Mouse (Mus musculus) midbrain, embryonic 16.5 days (tissue): ENCODE results near the gene Acss1. TPM values are rescaled to one million over a fixed set of nuclear protein-coding genes. Genes with fewer than 3 reads are reported as not detected.

Experiments used
- ATAC-seq: fragments of 200-750 bp; cut with Nextera tagmentation; 2 replicates; pipeline ENCODE4 v1.8.0; 2017; ENCODE audit warnings: moderate TSS enrichment
- H3K27ac ChIP-seq: fragments of 300-500 bp; sonication (generic); 2 replicates; pipeline ENCODE4 v1.5.1; 2014; ENCODE audit warnings: mild to moderate bottlenecking, low read length, mixed read lengths
- H3K27me3 ChIP-seq: fragments of 300-500 bp; sonication (generic); 2 replicates; pipeline ENCODE4 v1.6.1; 2014; ENCODE audit warnings: low read depth, low read length, mixed read lengths; ENCODE audit not compliant: control insufficient read depth, insufficient read depth
- H3K36me3 ChIP-seq: fragments of 300-500 bp; sonication (generic); 2 replicates; pipeline ENCODE4 v1.6.1; 2014; ENCODE audit warnings: mild to moderate bottlenecking, low read length, moderate library complexity, mixed read lengths; ENCODE audit not compliant: control insufficient read depth, insufficient read depth
- H3K4me1 ChIP-seq: fragments of 300-500 bp; sonication (generic); 2 replicates; pipeline ENCODE4 v1.6.1; 2014; ENCODE audit warnings: mild to moderate bottlenecking, low read length, mixed read lengths; ENCODE audit not compliant: control insufficient read depth, insufficient read depth
- H3K4me2 ChIP-seq: fragments of 300-500 bp; sonication (generic); 2 replicates; pipeline ENCODE4 v1.6.1; 2014; ENCODE audit warnings: mild to moderate bottlenecking, low read length, mixed read lengths
- H3K4me3 ChIP-seq: fragments of 300-500 bp; sonication (generic); 2 replicates; pipeline ENCODE4 v1.5.1; 2014; ENCODE audit warnings: low read depth, mild to moderate bottlenecking, low read length, moderate library complexity, mixed read lengths
- H3K9ac ChIP-seq: fragments of 300-500 bp; sonication (generic); 2 replicates; pipeline ENCODE4 v1.6.1; 2014; ENCODE audit warnings: low read depth, low read length, mixed read lengths
- H3K9me3 ChIP-seq: fragments of 300-500 bp; sonication (generic); replicated peaks from 2 replicates; pipeline ENCODE4 v1.6.1; 2014; ENCODE audit warnings: mild to moderate bottlenecking, low read length, mixed read lengths; ENCODE audit not compliant: control insufficient read depth, poor library complexity, severe bottlenecking
- WGBS: fragments of 180-500 bp; shearing (Covaris S2); extraction: QIAGEN DNeasy Blood & Tissue Kit; methylation state at CpG from one replicate; pipeline ENCODE4 v1.1.7; 2014; 5-methylcytosine and 5-hydroxymethylcytosine counted together
- polyA plus RNA-seq: library from polyadenylated mRNA; unstranded; fragments of >200 nt; fragmentation: Nextera tagmentation; extraction: Ambion mirVana; gene quantifications from 2 replicates; pipeline ENCODE4 v1.2.1, GENCODE M21; 2015

Gene Acss1
- polyA plus RNA-seq, 1 experiment from 2014 or later = 20.5 TPM

GRCm38 (mm10) chr2:150648300-150648895, 19.9 kb downstream of the Acss1 start:
- H3K4me1 ChIP-seq = peaks cover 11% of the 10 kb centered on the region; the same call in 1 of the 2 replicates
- peak overlapping the region; percentile 34; the same call in 1 of the 2 replicates for H3K27ac ChIP-seq
- 58% methylated on average over 13 of the region's 13 CpGs for WGBS
- no peak for ATAC-seq
- H3K9ac ChIP-seq = no peak overlapping the region
- H3K9me3 ChIP-seq = no peaks in the 10 kb centered on the region
- H3K36me3 ChIP-seq = no peaks in the 10 kb centered on the region
- no peak overlapping the region for H3K4me2 ChIP-seq
- no peak overlapping the region for H3K4me3 ChIP-seq
- no peaks in the 10 kb centered on the region for H3K27me3 ChIP-seq

- Histone ChIP-seq H3K4me2 (no peak overlapping the region), H3K9me3 (no peaks in the 10 kb centered on the region), H3K27ac (no peak overlapping the region; the same call in 1 of the 2 replicates), H3K9ac (no peak overlapping the region), H3K36me3 (no peaks in the 10 kb centered on the region), H3K4me3 (no peak overlapping the region), H3K4me1 (peaks cover 11% of the 10 kb centered on the region; the same call in 1 of the 2 replicates), H3K27me3 (no peaks in the 10 kb centered on the region)
- ATAC-seq = no peak
- 67% methylated on average over 14 of the region's 14 CpGs for WGBS
These were observed 20.5 kb downstream of the Acss1 start for GRCm38 (mm10) chr2:150647681-150648299.

- WGBS = 91% methylated on average over 8 of the region's 8 CpGs
- H3K9ac ChIP-seq = no peak overlapping the region
- no peak overlapping the region for H3K4me2 ChIP-seq
- H3K27ac ChIP-seq = no peak overlapping the region
- H3K36me3 ChIP-seq = no peaks in the 10 kb centered on the region
- ATAC-seq = no peak
- H3K9me3 ChIP-seq = no peaks in the 10 kb centered on the region
- H3K4me3 ChIP-seq = no peak overlapping the region
- peaks cover 11% of the 10 kb centered on the region; the same call in 1 of the 2 replicates for H3K4me1 ChIP-seq
- H3K27me3 ChIP-seq = no peaks in the 10 kb centered on the region
These were observed 21.7 kb downstream of the Acss1 start for GRCm38 (mm10) chr2:150646411-150647121.

- Histone ChIP-seq H3K27me3 (no peaks in the 10 kb centered on the region), H3K4me2 (no peak overlapping the region), H3K9me3 (no peaks in the 10 kb centered on the region), H3K36me3 (no peaks in the 10 kb centered on the region), H3K9ac (no peak overlapping the region), H3K4me3 (no peak overlapping the region), H3K4me1 (peaks cover 6% of the 10 kb centered on the region; the same call in 1 of the 2 replicates), H3K27ac (peak overlapping the region; percentile 82)
- 97% methylated on average over 4 of the region's 4 CpGs for WGBS
- ATAC-seq = no peak
These were observed 23.1 kb downstream of the Acss1 start for GRCm38 (mm10) chr2:150645225-150645624.

GRCm38 (mm10) chr2:150643726-150644415, 24.4 kb downstream of the Acss1 start:
- Histone ChIP-seq H3K27ac (peak overlapping the region; percentile 82), H3K9me3 (no peaks in the 10 kb centered on the region), H3K36me3 (no peaks in the 10 kb centered on the region), H3K27me3 (no peaks in the 10 kb centered on the region), H3K4me2 (peak overlapping the region; percentile 27; the same call in 1 of the 2 replicates), H3K4me1 (peaks cover 2% of the 10 kb centered on the region; the same call in 1 of the 2 replicates), H3K9ac (no peak overlapping the region), H3K4me3 (no peak overlapping the region)
- WGBS = 32% methylated on average over 8 of the region's 8 CpGs
- peak; percentile 99 for ATAC-seq

DNA sequence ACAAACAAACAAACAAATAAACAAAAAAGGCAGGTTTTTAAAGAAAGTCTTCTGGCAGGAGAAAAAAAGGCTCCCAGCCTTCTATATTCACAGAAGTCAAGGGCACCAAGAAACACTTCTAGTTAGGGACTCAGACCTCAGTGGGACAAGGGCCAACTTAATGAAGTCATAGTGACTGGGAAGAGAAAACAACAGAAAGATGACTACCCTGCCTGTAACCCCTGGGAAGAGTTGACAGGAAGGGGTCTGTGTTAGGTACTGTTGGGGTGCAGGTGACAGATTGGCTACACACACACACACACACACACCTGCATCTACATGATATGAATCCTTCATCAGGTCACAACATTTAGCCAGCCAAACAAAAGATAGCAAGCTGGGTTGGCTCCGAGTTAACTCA, 25.1 kb downstream of the Acss1 start:
- no peak for ATAC-seq
- H3K4me2 ChIP-seq = no peak overlapping the region

GRCm38 (mm10) chr2:150638370-150638733, 29.9 kb downstream of the Acss1 start:
- Histone ChIP-seq H3K4me2 (no peak overlapping the region), H3K4me1 (no peaks in the 10 kb centered on the region), H3K36me3 (no peaks in the 10 kb centered on the region), H3K27ac (0 out of 2 replicates have a peak overlapping the region, but pooled peaks have one; percentile 10), H3K27me3 (no peaks in the 10 kb centered on the region), H3K9me3 (no peaks in the 10 kb centered on the region), H3K4me3 (no peak overlapping the region), H3K9ac (no peak overlapping the region)
- no peak for ATAC-seq
- 25% methylated on average over 2 of the region's 2 CpGs for WGBS

More for the DNA sequence above, 25.1 kb downstream of the Acss1 start:
- Histone ChIP-seq H3K9me3 (no peaks in the 10 kb centered on the region), H3K9ac (no peak overlapping the region), H3K27me3 (no peaks in the 10 kb centered on the region), H3K4me1 (peaks cover 2% of the 10 kb centered on the region; the same call in 1 of the 2 replicates), H3K36me3 (no peaks in the 10 kb centered on the region), H3K4me3 (no peak overlapping the region), H3K27ac (peak overlapping the region; percentile 82)
- WGBS = 71% methylated on average over 1 of the region's 1 CpGs

GRCm38 (mm10) chr2:150637702-150638369, 30.5 kb downstream of the Acss1 start:
- Histone ChIP-seq H3K4me2 (no peak overlapping the region), H3K9me3 (no peaks in the 10 kb centered on the region), H3K9ac (no peak overlapping the region), H3K27ac (peak overlapping the region; percentile 59), H3K4me1 (no peaks in the 10 kb centered on the region), H3K27me3 (no peaks in the 10 kb centered on the region), H3K36me3 (no peaks in the 10 kb centered on the region), H3K4me3 (no peak overlapping the region)
- WGBS = 33% methylated on average over 6 of the region's 6 CpGs
- ATAC-seq = peak; percentile 36; the same call in 1 of the 2 replicates
